Mouse (Mus musculus): ENCODE measurements at regions not wholly inside any gene's neighbourhood (a gene's known extent, or its start where the extent isn't known, plus 50 kb on each side); places are given as distances from the start of the nearest gene placed in this dataset.

- no peak for DNase-seq (ENCODE audit: low spot score)
These were observed 801.8 kb upstream of the B3galt2 start for GRCm38 (mm10) chr1:142838663-142839062.

- DNase-seq (ENCODE audit: low spot score) = no peak
These were observed 773.3 kb upstream of the B3galt2 start for GRCm38 (mm10) chr1:142867024-142867700.

- no peak for DNase-seq (ENCODE audit: low spot score)
These were observed 748.6 kb upstream of the B3galt2 start for GRCm38 (mm10) chr1:142891842-142892241.

GRCm38 (mm10) chr1:142893156-142893555 is 747.3 kb upstream of the B3galt2 start:
- no peak for DNase-seq (ENCODE audit: low spot score)

- no peak for DNase-seq (ENCODE audit: low spot score)
These were observed 746.3 kb upstream of the B3galt2 start for GRCm38 (mm10) chr1:142894145-142894544.

GRCm38 (mm10) chr1:142895081-142895480 is 745.4 kb upstream of the B3galt2 start:
- no peak for DNase-seq (ENCODE audit: low spot score)

- DNase-seq (ENCODE audit: low spot score) = no peak
These were observed 730.6 kb upstream of the B3galt2 start for GRCm38 (mm10) chr1:142909907-142910306.

GRCm38 (mm10) chr1:142956686-142957085 is 683.8 kb upstream of the B3galt2 start:
- DNase-seq (ENCODE audit: low spot score) = no peak

- no peak for DNase-seq (ENCODE audit: low spot score)
These were observed 669.0 kb upstream of the B3galt2 start for GRCm38 (mm10) chr1:142971475-142971874.

GRCm38 (mm10) chr1:142973387-142973786 is 667.1 kb upstream of the B3galt2 start:
- no peak for DNase-seq (ENCODE audit: low spot score)

GRCm38 (mm10) chr1:142982994-142983393 is 657.5 kb upstream of the B3galt2 start:
- DNase-seq (ENCODE audit: low spot score) = no peak

GRCm38 (mm10) chr1:142983641-142984040 is 656.8 kb upstream of the B3galt2 start:
- DNase-seq (ENCODE audit: low spot score) = no peak

- peak; percentile 19 for DNase-seq (ENCODE audit: low spot score)
These were observed 654.9 kb upstream of the B3galt2 start for GRCm38 (mm10) chr1:142985516-142985915.

GRCm38 (mm10) chr1:143000216-143000615 is 640.2 kb upstream of the B3galt2 start:
- DNase-seq (ENCODE audit: low spot score) = no peak

GRCm38 (mm10) chr1:143001112-143001511 is 639.4 kb upstream of the B3galt2 start:
- no peak for DNase-seq (ENCODE audit: low spot score)

- no peak for DNase-seq (ENCODE audit: low spot score)
These were observed 634.4 kb upstream of the B3galt2 start for GRCm38 (mm10) chr1:143006045-143006444.

GRCm38 (mm10) chr1:143019982-143020381 is 620.5 kb upstream of the B3galt2 start:
- DNase-seq (ENCODE audit: low spot score) = no peak

GRCm38 (mm10) chr1:143053161-143053560 is 587.3 kb upstream of the B3galt2 start:
- DNase-seq (ENCODE audit: low spot score) = no peak

- no peak for DNase-seq (ENCODE audit: low spot score)
These were observed 586.9 kb upstream of the B3galt2 start for GRCm38 (mm10) chr1:143053599-143053998.

- DNase-seq (ENCODE audit: low spot score) = no peak
These were observed 585.9 kb upstream of the B3galt2 start for GRCm38 (mm10) chr1:143054451-143055024.

- DNase-seq (ENCODE audit: low spot score) = no peak
These were observed 579.5 kb upstream of the B3galt2 start for GRCm38 (mm10) chr1:143060698-143061576.

- no peak for DNase-seq (ENCODE audit: low spot score)
These were observed 575.0 kb upstream of the B3galt2 start for GRCm38 (mm10) chr1:143065493-143065892.
